Mouse (Mus musculus) hindbrain, embryonic 14.5 days (tissue): ENCODE measurements around the gene Wls. TPM values are rescaled to one million over a fixed set of nuclear protein-coding genes. Genes with fewer than 3 reads are reported as not detected.

Experiments
- ATAC-seq: fragments of 200-750 bp; cut with Nextera tagmentation; 2 replicates; pipeline ENCODE4 v1.8.0; 2017; ENCODE audit warnings: moderate number of reproducible peaks, mild to moderate bottlenecking, moderate TSS enrichment, moderate library complexity; ENCODE audit not compliant: low FRiP score
- DNase-seq: peaks from one replicate; pipeline ENCODE4 v3.0.0-alpha.2; 2015; ENCODE audit warnings: low spot score
- H3K27ac ChIP-seq: fragments of 300-500 bp; sonication (generic); 2 replicates; pipeline ENCODE4 v1.5.1; 2014; ENCODE audit warnings: mild to moderate bottlenecking, moderate library complexity
- H3K27me3 ChIP-seq: fragments of 300-500 bp; sonication (generic); 2 replicates; pipeline ENCODE4 v1.6.1; 2014; ENCODE audit warnings: mild to moderate bottlenecking, low read length, mixed read lengths; ENCODE audit not compliant: control insufficient read depth, insufficient read depth
- H3K36me3 ChIP-seq: fragments of 300-500 bp; sonication (generic); replicated peaks from 2 replicates; pipeline ENCODE4 v1.6.1; 2014; ENCODE audit not compliant: control insufficient read depth, insufficient read depth
- H3K4me1 ChIP-seq: fragments of 300-500 bp; sonication (generic); replicated peaks from 2 replicates; pipeline ENCODE4 v1.6.1; 2014; ENCODE audit warnings: antibody characterized with exemption, low read length, mixed read lengths; ENCODE audit not compliant: control insufficient read depth, insufficient read depth
- H3K4me2 ChIP-seq: fragments of 300-500 bp; sonication (generic); replicated peaks from 2 replicates; pipeline ENCODE4 v1.6.1; 2014; ENCODE audit warnings: mild to moderate bottlenecking, moderate library complexity
- H3K4me3 ChIP-seq: fragments of 300-500 bp; sonication (generic); replicated peaks from 2 replicates; pipeline ENCODE4 v1.5.1; 2014; ENCODE audit warnings: mild to moderate bottlenecking, low read length
- H3K9ac ChIP-seq: fragments of 300-500 bp; sonication (generic); 2 replicates; pipeline ENCODE4 v1.6.1; 2014
- H3K9me3 ChIP-seq: fragments of 300-500 bp; sonication (generic); 2 replicates; pipeline ENCODE4 v1.6.1; 2016; ENCODE audit warnings: low read length; ENCODE audit not compliant: control insufficient read depth
- WGBS: fragments of 180-500 bp; shearing (Covaris S2); extraction: QIAGEN DNeasy Blood & Tissue Kit; methylation state at CpG from one replicate; pipeline ENCODE4 v1.1.7; 2014; 5-methylcytosine and 5-hydroxymethylcytosine counted together
- polyA plus RNA-seq: library from polyadenylated mRNA; unstranded; fragments of >200 nt; fragmentation: Nextera tagmentation; extraction: Ambion mirVana; gene quantifications from 2 replicates; pipeline ENCODE4 v1.2.1, GENCODE M21; 2014

Gene Wls
- polyA plus RNA-seq, 1 experiment from 2014 or later: 98.1 TPM

GRCm38 (mm10) chr3:159851476-159851875 is 12.0 kb downstream of the Wls start:
- Histone ChIP-seq H3K4me3 (no peak overlapping the region), H3K36me3 (no peaks in the 10 kb centered on the region), H3K4me1 (no peaks in the 10 kb centered on the region), H3K27me3 (no peaks in the 10 kb centered on the region; the same call in 1 of the 2 replicates), H3K9me3 (no peaks in the 10 kb centered on the region), H3K9ac (no peak overlapping the region), H3K4me2 (no peak overlapping the region), H3K27ac (no peak overlapping the region)
- peak; percentile 55; the same call in 1 of the 2 replicates for ATAC-seq
- no peak for DNase-seq
- WGBS: 34% methylated on average over 2 of the region's 2 CpGs

- WGBS: 12% methylated on average over 2 of the region's 2 CpGs
- DNase-seq (peak; percentile 54), ATAC-seq (peak; percentile 84)
- Histone ChIP-seq H3K27me3 (no peaks in the 10 kb centered on the region; the same call in 1 of the 2 replicates), H3K9me3 (no peaks in the 10 kb centered on the region), H3K9ac (no peak overlapping the region), H3K4me2 (no peak overlapping the region), H3K36me3 (no peaks in the 10 kb centered on the region), H3K27ac (no peak overlapping the region), H3K4me3 (no peak overlapping the region), H3K4me1 (no peaks in the 10 kb centered on the region)
Observed at GRCm38 (mm10) chr3:159851980-159852379, 12.5 kb downstream of the Wls start.

DNA sequence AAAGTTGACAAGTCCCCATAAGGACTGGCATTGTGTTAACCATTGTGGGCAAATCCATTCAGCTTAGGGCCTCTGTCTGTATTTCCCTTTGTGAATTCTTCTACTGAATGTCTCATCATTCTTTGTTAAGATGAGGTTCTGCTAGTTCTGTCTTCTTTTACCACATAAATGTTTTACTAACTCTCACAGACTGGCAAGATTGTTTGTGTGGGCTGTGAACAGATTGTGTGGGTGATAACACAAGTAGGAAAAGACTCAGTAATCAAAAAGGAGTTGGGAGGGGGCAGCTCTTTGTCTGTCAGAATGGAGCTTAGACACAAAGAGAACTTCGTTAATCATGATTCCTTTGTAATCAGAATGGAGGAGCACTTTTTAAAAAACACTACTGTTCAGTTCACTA is 17.6 kb downstream of the Wls start:
- no peak overlapping the region for H3K27ac ChIP-seq
- ATAC-seq: no peak
- no peak overlapping the region for H3K4me2 ChIP-seq
- no peaks in the 10 kb centered on the region for H3K36me3 ChIP-seq
- no peak for DNase-seq
- no peaks in the 10 kb centered on the region for H3K9me3 ChIP-seq
- H3K9ac ChIP-seq: no peak overlapping the region
- H3K4me3 ChIP-seq: no peak overlapping the region
- WGBS: 18% methylated on average over 1 of the region's 1 CpGs
- no peaks in the 10 kb centered on the region for H3K4me1 ChIP-seq
- H3K27me3 ChIP-seq: no peaks in the 10 kb centered on the region

GRCm38 (mm10) chr3:159865691-159866090 is 26.2 kb downstream of the Wls start:
- DNase-seq (no peak), ATAC-seq (no peak)
- no peaks in the 10 kb centered on the region for H3K4me1 ChIP-seq
- no peaks in the 10 kb centered on the region for H3K36me3 ChIP-seq
- H3K9me3 ChIP-seq: no peaks in the 10 kb centered on the region
- H3K27ac ChIP-seq: no peak overlapping the region
- no peak overlapping the region for H3K4me2 ChIP-seq
- H3K4me3 ChIP-seq: no peak overlapping the region
- H3K27me3 ChIP-seq: no peaks in the 10 kb centered on the region
- no peak overlapping the region for H3K9ac ChIP-seq
- 74% methylated on average over 1 of the region's 1 CpGs for WGBS

GRCm38 (mm10) chr3:159878983-159879382 is 39.5 kb downstream of the Wls start:
- Histone ChIP-seq H3K9ac (no peak overlapping the region), H3K4me1 (no peaks in the 10 kb centered on the region), H3K9me3 (no peaks in the 10 kb centered on the region), H3K27me3 (no peaks in the 10 kb centered on the region), H3K27ac (no peak overlapping the region), H3K36me3 (no peaks in the 10 kb centered on the region), H3K4me3 (no peak overlapping the region), H3K4me2 (no peak overlapping the region)
- DNase-seq: no peak
- peak; percentile 34; the same call in 1 of the 2 replicates for ATAC-seq

- Histone ChIP-seq H3K9me3 (no peaks in the 10 kb centered on the region), H3K36me3 (no peaks in the 10 kb centered on the region), H3K4me1 (0 out of 2 replicates have a peak, but pooled peaks cover 3% of the 10 kb centered on the region), H3K9ac (no peak overlapping the region), H3K27me3 (no peaks in the 10 kb centered on the region), H3K4me2 (no peak overlapping the region), H3K27ac (no peak overlapping the region), H3K4me3 (no peak overlapping the region)
- DNase-seq (no peak), ATAC-seq (no peak)
- 48% methylated on average over 2 of the region's 2 CpGs for WGBS
Observed at GRCm38 (mm10) chr3:159883325-159883724, 43.9 kb downstream of the Wls start.

- no peaks in the 10 kb centered on the region for H3K27me3 ChIP-seq
- H3K4me2 ChIP-seq: no peak overlapping the region
- no peaks in the 10 kb centered on the region for H3K9me3 ChIP-seq
- ATAC-seq: peak; percentile 25; the same call in 1 of the 2 replicates
- 0 out of 2 replicates have a peak, but pooled peaks cover 3% of the 10 kb centered on the region for H3K4me1 ChIP-seq
- H3K9ac ChIP-seq: no peak overlapping the region
- no peak overlapping the region for H3K4me3 ChIP-seq
- no peak for DNase-seq
- peak overlapping the region; percentile 44; the same call in 1 of the 2 replicates for H3K27ac ChIP-seq
- H3K36me3 ChIP-seq: no peaks in the 10 kb centered on the region
Observed at GRCm38 (mm10) chr3:159884802-159885201, 45.3 kb downstream of the Wls start.

- H3K9ac ChIP-seq: no peak overlapping the region
- H3K36me3 ChIP-seq: no peaks in the 10 kb centered on the region
- peak overlapping the region; percentile 54; the same call in 1 of the 2 replicates for H3K27ac ChIP-seq
- ATAC-seq: peak; percentile 93
- H3K27me3 ChIP-seq: no peaks in the 10 kb centered on the region
- no peak overlapping the region for H3K4me2 ChIP-seq
- DNase-seq: peak; percentile 85
- WGBS: 16% methylated on average over 3 of the region's 3 CpGs
- H3K4me3 ChIP-seq: no peak overlapping the region
- H3K4me1 ChIP-seq: 0 out of 2 replicates have a peak, but pooled peaks cover 3% of the 10 kb centered on the region
- H3K9me3 ChIP-seq: no peaks in the 10 kb centered on the region
Observed at GRCm38 (mm10) chr3:159885271-159885670, 45.8 kb downstream of the Wls start.

DNA sequence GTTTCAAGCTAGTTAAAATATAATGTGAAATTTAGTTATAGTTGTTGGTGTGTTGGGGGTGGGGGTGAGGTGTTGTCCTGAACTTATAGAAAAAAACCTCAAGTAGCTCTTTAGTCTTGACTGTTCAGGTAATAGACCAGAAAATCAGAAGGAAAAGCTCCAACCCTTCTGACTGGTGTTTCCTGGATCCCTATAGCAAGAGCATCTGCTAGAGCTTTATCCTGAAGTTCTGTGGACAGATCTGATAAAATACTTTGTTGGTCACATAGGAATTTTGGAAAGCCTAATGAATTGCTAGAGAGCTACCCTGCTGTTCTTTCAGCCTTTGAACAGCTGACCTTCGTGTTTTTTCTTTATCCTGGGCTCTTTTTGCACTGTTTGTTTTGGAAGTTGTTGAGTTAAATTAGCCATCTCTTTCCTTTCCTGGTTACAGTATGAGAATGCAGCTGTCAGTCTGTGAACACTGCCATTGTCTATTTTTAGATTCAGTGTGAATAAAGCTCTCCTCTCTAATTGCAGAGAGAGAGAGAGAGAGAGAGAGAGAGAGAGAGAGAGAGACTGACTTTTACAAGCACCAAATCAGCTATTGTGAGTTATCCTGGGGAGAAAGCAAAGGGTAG is 46.4 kb downstream of the Wls start:
- DNase-seq: peak; percentile 45

More for the DNA sequence above, 46.4 kb downstream of the Wls start:
- Histone ChIP-seq H3K4me3 (no peak overlapping the region), H3K9ac (no peak overlapping the region), H3K4me1 (0 out of 2 replicates have a peak, but pooled peaks cover 3% of the 10 kb centered on the region), H3K27me3 (no peaks in the 10 kb centered on the region), H3K4me2 (no peak overlapping the region), H3K36me3 (no peaks in the 10 kb centered on the region), H3K9me3 (no peaks in the 10 kb centered on the region), H3K27ac (peak overlapping the region; percentile 54; the same call in 1 of the 2 replicates)
- ATAC-seq: peak; percentile 21; the same call in 1 of the 2 replicates
- WGBS: 3% methylated on average over 1 of the region's 1 CpGs
